Mouse (Mus musculus) R1 (cell line): Measurements from ENCODE around the gene Pop5.

Experiments
- DNase-seq: peaks from one replicate; pipeline ENCODE4 v3.0.0-alpha.2; 2018; ENCODE audit warnings: low read depth, low spot score

Gene Pop5

DNA sequence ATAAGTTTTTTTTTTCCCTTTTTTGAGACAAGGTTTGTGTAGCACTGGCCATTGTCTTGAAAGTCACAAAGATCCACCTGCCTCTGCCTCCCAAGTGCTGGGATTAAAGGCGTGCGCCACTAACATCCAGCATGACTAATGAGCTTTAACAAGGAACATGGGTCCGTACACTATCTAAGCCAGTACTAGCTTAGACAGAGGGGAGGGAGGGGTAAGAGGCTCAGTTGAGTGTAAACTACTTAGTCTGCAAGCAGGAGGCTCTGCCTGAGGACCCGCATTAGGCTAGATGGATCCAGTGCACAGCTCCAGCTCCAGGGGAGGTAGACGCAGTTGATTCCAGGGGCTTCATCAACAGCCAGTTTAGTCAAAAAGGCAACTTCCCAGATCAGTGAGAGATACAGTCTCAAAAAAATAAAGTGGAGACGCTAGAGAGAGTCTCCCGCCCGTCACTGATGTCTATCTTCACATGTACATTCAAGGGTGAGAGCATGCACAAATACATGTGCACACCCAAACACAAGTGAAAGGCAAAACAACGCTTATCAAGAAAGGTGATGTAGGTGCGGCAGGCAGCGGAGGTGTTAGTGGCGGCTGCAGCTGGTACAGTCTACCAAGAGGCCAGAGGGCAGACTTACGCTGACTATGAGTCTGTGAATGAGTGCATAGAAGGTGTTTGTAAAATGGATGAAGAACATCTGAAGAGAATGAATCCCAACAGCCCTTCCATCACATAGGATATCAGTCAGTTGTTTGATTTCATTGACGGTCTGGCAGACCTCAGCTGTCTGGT, 27.1 kb downstream of the Pop5 start:
- DNase-seq: no peak

DNA sequence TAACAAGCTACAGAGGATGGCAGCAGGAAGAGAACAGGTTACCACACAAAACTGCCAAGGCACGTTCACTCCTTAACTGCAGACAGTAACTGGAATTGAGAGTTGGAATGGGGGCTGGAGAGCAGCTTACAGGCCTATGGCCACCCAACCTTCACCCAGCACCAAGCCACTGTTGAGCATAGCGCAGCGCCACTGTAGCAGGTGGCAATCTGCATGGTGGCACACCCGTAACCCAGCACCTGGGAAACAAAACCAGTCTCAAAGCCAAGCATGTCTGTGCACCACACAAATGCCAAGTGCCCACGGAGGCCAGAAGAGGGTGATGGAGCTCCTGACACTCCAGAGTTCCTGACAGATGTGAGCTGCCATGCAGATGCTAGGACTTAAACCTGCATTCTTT, 30.7 kb downstream of the Pop5 start:
- DNase-seq: no peak

DNA sequence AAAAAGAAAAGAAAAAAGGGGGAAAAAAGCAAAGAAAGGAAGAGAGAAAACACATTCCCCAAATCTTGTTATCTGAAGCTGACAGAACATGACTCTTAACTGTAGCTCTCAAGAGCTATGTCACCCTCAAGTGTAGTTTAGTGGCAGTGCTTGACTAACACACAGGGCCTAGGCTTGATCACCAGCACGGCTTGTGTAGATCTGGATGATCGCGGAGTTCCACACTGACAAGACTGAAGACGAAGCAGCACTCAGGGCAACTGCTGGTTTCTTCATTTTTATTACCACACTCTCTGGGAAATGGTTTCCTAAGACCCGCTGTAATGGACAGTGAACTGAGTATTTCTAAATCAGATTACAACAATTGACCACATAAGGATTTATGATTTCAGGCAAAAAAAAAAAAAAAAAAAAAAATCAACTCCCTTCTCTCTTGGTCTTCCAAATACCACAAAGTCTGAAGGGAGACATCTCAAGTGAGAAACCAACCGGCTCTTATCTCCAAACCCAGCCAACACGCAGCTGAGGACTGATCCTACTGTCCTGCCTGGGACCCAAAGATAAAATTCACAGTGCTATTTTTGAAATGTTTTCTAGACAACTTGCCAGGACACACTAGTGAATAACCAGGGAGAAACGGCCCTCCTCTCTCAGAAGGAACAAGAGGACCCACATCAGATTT, 31.3 kb downstream of the Pop5 start:
- DNase-seq: no peak

DNA sequence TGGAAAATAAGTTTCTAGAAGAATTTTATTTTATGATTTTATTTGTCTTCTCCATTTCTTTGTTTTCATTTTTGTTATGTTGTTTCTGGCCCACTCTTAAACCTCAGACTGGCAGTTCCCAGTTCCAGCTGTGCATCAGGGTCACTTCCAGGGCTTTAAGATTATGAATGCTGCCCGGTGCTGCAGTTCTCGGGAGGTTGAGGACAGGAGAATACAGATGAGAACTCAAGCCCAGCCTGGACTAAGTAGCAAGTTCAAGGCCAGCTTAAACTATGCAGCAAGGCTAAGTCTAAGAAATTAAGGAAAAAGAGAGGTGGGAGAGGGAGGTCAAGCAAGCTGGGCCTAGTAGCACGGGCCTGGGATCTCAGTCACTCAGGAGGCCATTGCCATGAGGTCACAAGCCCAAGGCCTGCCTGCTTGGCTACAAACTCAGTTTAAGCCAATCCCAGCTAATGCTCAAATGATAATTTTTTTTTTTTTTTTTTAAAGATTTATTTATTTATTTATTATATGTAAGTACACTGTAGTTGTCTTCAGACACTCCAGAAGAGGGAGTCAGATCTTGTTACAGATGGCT, 31.9 kb downstream of the Pop5 start:
- DNase-seq: no peak

DNA sequence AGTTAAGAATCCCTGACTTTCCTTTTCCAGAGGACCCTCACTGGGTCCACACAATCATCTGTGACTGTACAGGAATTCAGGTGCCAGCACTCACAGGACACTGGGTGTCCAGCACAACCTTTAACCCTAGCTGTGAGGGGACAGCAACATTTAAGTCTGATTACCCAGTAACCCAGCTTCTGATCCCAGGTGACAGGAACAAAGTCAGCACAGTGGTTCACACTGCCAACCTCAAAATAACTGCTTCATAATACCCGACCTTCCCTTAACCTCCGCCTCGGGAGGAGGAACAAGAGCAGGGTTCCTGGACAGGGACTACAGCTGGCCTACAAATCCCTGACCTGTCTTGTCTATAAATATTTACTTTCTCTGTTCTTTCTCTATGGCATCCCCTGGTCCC, 32.6 kb downstream of the Pop5 start:
- DNase-seq: no peak

- DNase-seq: no peak
Observed at GRCm38 (mm10) chr5:115269969-115270368, 34.3 kb downstream of the Pop5 start.

GRCm38 (mm10) chr5:115271931-115272811, 36.5 kb downstream of the Pop5 start:
- peak; percentile 86 for DNase-seq

- DNase-seq: peak; percentile 99
Observed at GRCm38 (mm10) chr5:115272812-115273548, 37.3 kb downstream of the Pop5 start, which contains the start of gene Rnf10. TSS of gene Rnf10 (minus strand) at chr5:115272898.

GRCm38 (mm10) chr5:115273549-115274135, 38.0 kb downstream of the Pop5 start:
- no peak for DNase-seq

DNA sequence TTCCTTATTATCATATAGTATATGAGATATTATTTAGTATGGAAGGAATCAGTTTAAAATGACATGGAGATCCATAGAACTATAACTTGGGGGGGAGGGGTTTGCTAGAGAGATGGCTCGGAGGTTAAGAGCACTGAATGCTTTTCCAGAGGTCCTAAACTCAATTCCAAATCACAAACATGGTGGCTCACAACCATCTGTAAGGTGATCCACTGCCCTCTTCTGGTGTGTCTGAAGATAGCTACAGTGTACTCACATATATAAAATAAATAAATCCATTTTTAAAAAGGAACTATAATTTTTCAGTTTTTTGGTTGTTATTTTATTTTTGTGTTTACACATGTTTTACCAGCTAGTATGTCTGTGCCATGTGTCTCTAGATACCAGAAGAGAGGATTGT, 38.7 kb downstream of the Pop5 start:
- no peak for DNase-seq

DNA sequence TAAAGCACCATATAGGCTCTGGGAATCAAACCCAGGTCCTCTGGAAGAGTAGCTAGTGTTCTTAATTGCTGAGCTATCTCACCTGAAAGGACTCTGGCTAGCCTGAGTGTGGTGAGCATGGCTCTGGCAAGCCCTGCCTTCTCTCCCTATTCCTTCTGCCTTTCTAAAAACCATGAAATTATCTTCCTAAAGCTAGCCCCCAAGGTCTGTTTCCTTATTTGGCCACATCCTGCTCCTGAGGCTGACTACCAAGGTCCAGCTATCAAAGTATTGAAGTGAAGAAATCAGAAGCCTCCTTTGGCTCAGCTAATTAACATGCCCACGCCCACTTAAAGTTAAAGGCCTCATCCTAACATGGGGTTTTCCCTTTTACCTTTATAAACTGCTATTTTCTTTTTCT, 39.1 kb downstream of the Pop5 start:
- DNase-seq: no peak

DNA sequence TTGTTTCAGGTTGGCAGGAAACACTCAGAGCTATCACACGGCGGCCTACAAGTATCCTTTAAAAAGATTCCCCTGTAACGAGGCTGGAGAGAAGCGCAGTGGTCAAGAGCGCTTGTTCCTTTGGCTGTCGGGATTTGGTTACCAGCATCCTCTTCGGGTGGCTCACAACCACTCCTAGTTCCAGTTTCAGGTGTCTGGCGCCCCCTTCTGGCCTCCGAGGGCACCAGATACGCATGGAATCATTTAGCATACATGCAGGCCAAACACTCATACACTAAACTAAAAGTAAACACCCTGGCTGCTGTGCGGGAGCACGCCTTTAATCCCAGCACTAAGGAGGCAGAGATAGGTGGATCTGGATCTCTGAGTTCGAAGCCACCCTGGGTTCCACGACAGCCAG, 40.4 kb downstream of the Pop5 start:
- DNase-seq: peak; percentile 97

GRCm38 (mm10) chr5:115278053-115278452, 42.4 kb downstream of the Pop5 start:
- no peak for DNase-seq

DNA sequence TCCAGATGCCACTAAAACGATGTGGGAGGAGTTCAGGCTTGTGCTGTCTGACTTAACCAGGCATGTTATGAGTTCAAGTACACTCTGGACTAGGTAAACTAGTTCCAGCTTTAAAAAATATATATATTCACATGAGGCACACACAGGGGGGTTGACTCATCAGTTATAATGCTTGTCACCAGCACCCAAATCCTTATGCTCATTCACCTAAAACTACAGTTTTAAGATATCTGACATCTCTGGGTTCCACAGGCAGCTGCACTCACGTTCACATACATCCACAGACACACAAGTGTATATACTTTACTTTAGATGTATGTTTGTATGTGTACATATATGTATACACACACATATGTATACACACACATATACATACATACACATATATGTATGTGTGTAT, 43.1 kb downstream of the Pop5 start:
- DNase-seq: no peak

DNA sequence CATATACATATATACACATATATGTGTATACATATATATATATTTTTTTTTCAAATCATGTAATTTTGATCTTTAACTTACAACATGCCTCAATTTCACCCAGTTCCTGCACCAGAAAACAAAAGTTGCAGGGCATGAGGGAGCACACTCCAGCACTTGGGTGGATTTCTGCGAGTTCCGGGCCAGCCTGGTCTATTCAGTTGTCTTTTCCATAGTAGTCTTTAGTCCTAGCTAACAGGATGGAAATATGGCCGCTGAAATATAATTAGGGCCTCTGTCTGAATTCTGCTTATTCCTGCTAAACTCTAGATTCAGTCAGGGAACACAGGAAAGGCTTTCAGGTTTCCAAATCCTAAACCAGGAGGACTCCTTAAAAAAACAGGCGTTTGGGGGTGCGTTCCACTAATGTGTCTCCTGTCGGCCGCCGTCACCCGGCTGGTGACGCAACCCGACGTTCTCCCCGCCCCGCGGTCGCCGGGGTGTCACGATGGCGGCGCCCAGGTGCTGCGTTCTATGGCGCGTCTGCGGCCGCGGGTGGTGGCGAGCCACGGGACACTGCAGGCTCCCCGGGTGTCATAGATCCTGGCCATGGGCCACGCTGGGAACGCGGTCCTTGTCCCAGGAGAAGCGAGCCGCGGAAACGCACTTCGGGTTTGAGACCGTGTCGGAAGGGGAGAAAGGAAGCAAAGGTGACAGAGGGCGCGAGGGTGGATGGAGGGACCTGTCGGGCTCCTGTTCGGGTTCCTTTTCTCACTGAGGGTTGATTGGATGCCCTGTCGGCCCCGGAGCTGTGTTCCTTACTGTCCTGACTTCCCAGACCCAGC, 43.8 kb downstream of the Pop5 start, which contains the start of gene Coq5:
Gene Coq5 (plus strand): TSS at position 441 of the 824 bp plus-strand sequence.
- DNase-seq: peak; percentile 81

- peak; percentile 69 for DNase-seq
Observed at GRCm38 (mm10) chr5:115280050-115280687, 44.5 kb downstream of the Pop5 start.

DNA sequence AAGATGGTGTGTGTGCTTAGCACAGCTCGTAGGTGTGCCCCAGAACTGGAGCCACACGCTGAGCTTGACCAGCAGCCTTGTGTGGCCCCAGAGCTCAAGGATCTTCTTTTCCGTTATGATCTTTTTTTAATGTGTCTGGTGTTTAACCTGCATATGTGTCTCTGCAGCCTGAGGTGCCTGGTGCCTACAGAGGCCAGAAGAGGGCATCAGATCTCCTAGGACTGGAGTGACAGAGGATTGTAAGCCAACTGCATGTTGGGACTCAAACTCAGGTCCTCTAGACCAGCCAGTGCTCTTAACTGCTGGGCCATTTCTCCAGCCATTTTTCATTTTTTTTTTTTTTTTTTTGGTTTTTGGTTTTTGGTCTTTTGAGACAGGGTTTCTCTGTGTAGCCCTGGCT, 49.1 kb downstream of the Pop5 start:
- no peak for DNase-seq

DNA sequence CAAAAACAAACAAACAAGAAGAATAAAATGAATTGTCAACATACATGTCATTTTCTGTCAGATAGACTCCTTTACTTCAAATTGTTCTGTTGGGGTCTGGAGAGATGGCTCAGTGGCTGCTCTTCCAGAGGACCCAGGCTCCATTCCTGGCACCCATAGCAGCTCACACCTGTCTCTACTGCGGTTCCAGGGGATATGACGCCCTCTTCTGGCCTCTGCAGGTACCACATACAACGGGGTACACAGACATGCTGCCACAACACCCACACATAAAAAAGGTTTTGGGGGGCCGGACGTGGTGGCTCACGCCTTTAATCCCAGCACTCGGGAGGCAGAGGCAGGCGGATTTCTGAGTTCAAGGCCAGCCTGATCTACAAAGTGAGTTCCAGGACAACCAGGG, 58.5 kb downstream of the Pop5 start:
- peak; percentile 69 for DNase-seq
